Mouse (Mus musculus) hindbrain, embryonic 11.5 days (tissue): ENCODE data around the gene Nos2. TPM values are rescaled to one million over a fixed set of nuclear protein-coding genes. Genes with fewer than 3 reads are reported as not detected.

Experiments used
- ATAC-seq: fragments of 200-750 bp; cut with Nextera tagmentation; 2 replicates; pipeline ENCODE4 v1.8.0; 2017; ENCODE audit warnings: mild to moderate bottlenecking, moderate TSS enrichment, moderate library complexity; ENCODE audit not compliant: low FRiP score
- DNase-seq: peaks from one replicate; pipeline ENCODE4 v3.0.0-alpha.2; 2015; ENCODE audit warnings: low spot score
- H3K27ac ChIP-seq: fragments of 300-500 bp; sonication (generic); 2 replicates; pipeline ENCODE4 v1.5.1; 2014; ENCODE audit warnings: mild to moderate bottlenecking, low read depth, low read length
- H3K27me3 ChIP-seq: fragments of 300-500 bp; sonication (generic); 2 replicates; pipeline ENCODE4 v1.6.1; 2014; ENCODE audit warnings: mild to moderate bottlenecking, low read length, moderate library complexity, mixed read lengths; ENCODE audit not compliant: control insufficient read depth, insufficient read depth
- H3K36me3 ChIP-seq: fragments of 300-500 bp; sonication (generic); 2 replicates; pipeline ENCODE4 v1.6.1; 2014; ENCODE audit warnings: mild to moderate bottlenecking, low read length, moderate library complexity, mixed read lengths; ENCODE audit not compliant: control insufficient read depth, insufficient read depth
- H3K4me1 ChIP-seq: fragments of 300-500 bp; sonication (generic); replicated peaks from 2 replicates; pipeline ENCODE4 v1.6.1; 2014; ENCODE audit warnings: low read length, mixed read lengths; ENCODE audit not compliant: control insufficient read depth, insufficient read depth
- H3K4me2 ChIP-seq: fragments of 300-500 bp; sonication (generic); replicated peaks from 2 replicates; pipeline ENCODE4 v1.6.1; 2014; ENCODE audit warnings: mild to moderate bottlenecking, low read depth, low read length
- H3K4me3 ChIP-seq: fragments of 300-500 bp; sonication (generic); 2 replicates; pipeline ENCODE4 v1.5.1; 2014; ENCODE audit warnings: low read depth, low read length
- H3K9ac ChIP-seq: fragments of 300-500 bp; sonication (generic); 2 replicates; pipeline ENCODE4 v1.6.1; 2014; ENCODE audit warnings: low read depth, low read length
- H3K9me3 ChIP-seq: fragments of 300-500 bp; sonication (generic); 2 replicates; pipeline ENCODE4 v1.6.1; 2016; ENCODE audit warnings: low read length; ENCODE audit not compliant: control insufficient read depth
- whole genome bisulfite sequencing: fragments of 180-500 bp; shearing (Covaris S2); extraction: QIAGEN DNeasy Blood & Tissue Kit; methylation state at CpG from one replicate; pipeline ENCODE4 v1.1.7; 2014; 5-methylcytosine and 5-hydroxymethylcytosine counted together
- polyA plus RNA-seq: library from polyadenylated mRNA; unstranded; fragments of >200 nt; fragmentation: Nextera tagmentation; extraction: Ambion mirVana; gene quantifications from 2 replicates; pipeline ENCODE4 v1.2.1, GENCODE M21; 2014

The Nos2 gene
- polyA plus RNA-seq, 1 experiment from 2014 or later, result 0.42 TPM

- Histone ChIP-seq H3K4me3 (no peak overlapping the region), H3K9me3 (no peaks in the 10 kb centered on the region), H3K27ac (no peak overlapping the region), H3K27me3 (no peaks in the 10 kb centered on the region), H3K36me3 (no peaks in the 10 kb centered on the region), H3K4me2 (no peak overlapping the region), H3K9ac (no peak overlapping the region), H3K4me1 (no peaks in the 10 kb centered on the region)
- DNase-seq (no peak), ATAC-seq (no peak)
- 82% methylated on average over 6 of the region's 6 CpGs for WGBS
Measured at GRCm38 (mm10) chr11:78935178-78935577, 14.6 kb downstream of the Nos2 start.

- no peak for ATAC-seq
- no peak overlapping the region for H3K27ac ChIP-seq
- H3K9me3 ChIP-seq, result no peaks in the 10 kb centered on the region
- H3K4me3 ChIP-seq, result no peak overlapping the region
- no peaks in the 10 kb centered on the region for H3K27me3 ChIP-seq
- no peaks in the 10 kb centered on the region for H3K36me3 ChIP-seq
- H3K4me1 ChIP-seq, result no peaks in the 10 kb centered on the region
- WGBS, result 95% methylated on average over 1 of the region's 1 CpGs
- H3K4me2 ChIP-seq, result no peak overlapping the region
- no peak for DNase-seq
- no peak overlapping the region for H3K9ac ChIP-seq
Measured at GRCm38 (mm10) chr11:78943083-78943482, 22.5 kb downstream of the Nos2 start.

- H3K9me3 ChIP-seq, result no peaks in the 10 kb centered on the region
- 92% methylated on average over 8 of the region's 8 CpGs for WGBS
Measured at GRCm38 (mm10) chr11:78950365-78950764, 29.8 kb downstream of the Nos2 start.

GRCm38 (mm10) chr11:78952467-78952866 lies 31.9 kb downstream of the Nos2 start:
- Histone ChIP-seq H3K9me3 (no peaks in the 10 kb centered on the region), H3K4me3 (no peak overlapping the region), H3K9ac (no peak overlapping the region), H3K4me1 (no peaks in the 10 kb centered on the region), H3K36me3 (no peaks in the 10 kb centered on the region), H3K27me3 (no peaks in the 10 kb centered on the region), H3K27ac (no peak overlapping the region), H3K4me2 (0 out of 2 replicates have a peak overlapping the region, but pooled peaks have one; percentile 9)
- 9% methylated on average over 17 of the region's 17 CpGs for WGBS
- ATAC-seq (no peak), DNase-seq (peak; percentile 65)

More at GRCm38 (mm10) chr11:78950365-78950764, 29.8 kb downstream of the Nos2 start:
- Histone ChIP-seq H3K4me3 (no peak overlapping the region), H3K4me1 (no peaks in the 10 kb centered on the region), H3K27me3 (no peaks in the 10 kb centered on the region), H3K27ac (no peak overlapping the region), H3K4me2 (no peak overlapping the region), H3K9ac (no peak overlapping the region), H3K36me3 (no peaks in the 10 kb centered on the region)
- DNase-seq, result no peak
- no peak for ATAC-seq

GRCm38 (mm10) chr11:78956260-78956659 lies 35.7 kb downstream of the Nos2 start:
- Histone ChIP-seq H3K4me2 (no peak overlapping the region), H3K4me1 (no peaks in the 10 kb centered on the region), H3K4me3 (no peak overlapping the region), H3K9ac (no peak overlapping the region), H3K36me3 (no peaks in the 10 kb centered on the region), H3K9me3 (no peaks in the 10 kb centered on the region), H3K27me3 (no peaks in the 10 kb centered on the region), H3K27ac (no peak overlapping the region)
- ATAC-seq (no peak), DNase-seq (peak; percentile 90)
- 12% methylated on average over 7 of the region's 7 CpGs for WGBS

GRCm38 (mm10) chr11:78959367-78959766 lies 38.8 kb downstream of the Nos2 start:
- H3K9me3 ChIP-seq, result no peaks in the 10 kb centered on the region
- no peak overlapping the region for H3K9ac ChIP-seq
- no peak overlapping the region for H3K27ac ChIP-seq
- WGBS, result 84% methylated on average over 8 of the region's 8 CpGs
- H3K27me3 ChIP-seq, result no peaks in the 10 kb centered on the region
- H3K4me3 ChIP-seq, result no peak overlapping the region
- no peaks in the 10 kb centered on the region for H3K36me3 ChIP-seq
- H3K4me1 ChIP-seq, result no peaks in the 10 kb centered on the region
- no peak overlapping the region for H3K4me2 ChIP-seq
- ATAC-seq, result no peak
- DNase-seq, result no peak

GRCm38 (mm10) chr11:78959841-78960520 lies 39.4 kb downstream of the Nos2 start:
- no peaks in the 10 kb centered on the region for H3K27me3 ChIP-seq
- H3K9me3 ChIP-seq, result no peaks in the 10 kb centered on the region
- DNase-seq (peak; percentile 27), ATAC-seq (no peak)
- no peak overlapping the region for H3K9ac ChIP-seq
- no peak overlapping the region for H3K27ac ChIP-seq
- no peak overlapping the region for H3K4me2 ChIP-seq
- H3K4me3 ChIP-seq, result no peak overlapping the region
- no peaks in the 10 kb centered on the region for H3K36me3 ChIP-seq
- H3K4me1 ChIP-seq, result no peaks in the 10 kb centered on the region
- WGBS, result 70% methylated on average over 5 of the region's 5 CpGs

GRCm38 (mm10) chr11:78961221-78961620 lies 40.6 kb downstream of the Nos2 start:
- Histone ChIP-seq H3K27ac (no peak overlapping the region), H3K4me1 (no peaks in the 10 kb centered on the region), H3K4me2 (no peak overlapping the region), H3K9me3 (no peaks in the 10 kb centered on the region), H3K36me3 (no peaks in the 10 kb centered on the region), H3K4me3 (no peak overlapping the region), H3K27me3 (no peaks in the 10 kb centered on the region), H3K9ac (no peak overlapping the region)
- DNase-seq (no peak), ATAC-seq (no peak)
- WGBS, result 83% methylated on average over 5 of the region's 5 CpGs

GRCm38 (mm10) chr11:78967371-78967770 lies 46.8 kb downstream of the Nos2 start:
- H3K4me1 ChIP-seq, result no peaks in the 10 kb centered on the region
- no peak overlapping the region for H3K27ac ChIP-seq
- ATAC-seq, result no peak
- H3K4me2 ChIP-seq, result no peak overlapping the region
- no peaks in the 10 kb centered on the region for H3K27me3 ChIP-seq
- H3K36me3 ChIP-seq, result no peaks in the 10 kb centered on the region
- no peak overlapping the region for H3K9ac ChIP-seq
- 29% methylated on average over 4 of the region's 4 CpGs for WGBS
- DNase-seq, result peak; percentile 69
- no peak overlapping the region for H3K4me3 ChIP-seq
- no peaks in the 10 kb centered on the region for H3K9me3 ChIP-seq
